Mouse (Mus musculus) Patski (cell line): ENCODE results near the gene Lrba. TPM values are rescaled to one million over a fixed set of nuclear protein-coding genes. Genes with fewer than 3 reads are reported as not detected.

ENCODE experiments used
- ATAC-seq: fragments of 100-300 bp; one replicate; pipeline ENCODE4 v1.8.0; 2021
- CTCF ChIA-PET: fragments of 350-600 bp; sonication (Branson Sonifier 250); formaldehyde crosslinking; loops from one replicate; lab custom pipeline; 2022; ENCODE audit warnings: inconsistent platforms; lab: Charles Lee
- POLR2A ChIA-PET: fragments of 350-600 bp; sonication (Branson Sonifier 250); formaldehyde crosslinking; loops from one replicate; lab custom pipeline; 2022; ENCODE audit warnings: antibody characterized with exemption, inconsistent platforms; lab: Charles Lee
- DNase-seq: peaks from one replicate; pipeline ENCODE4 v3.0.0-alpha.2; 2011; ENCODE audit warnings: low read depth, low spot score
- H3K27me3 ChIP-seq: fragments of 371-371 bp; one replicate; pipeline ENCODE4 v1.5.1; 2021
- CTCF ChIP-seq: fragments of 100-300 bp; IDR thresholded peaks from one replicate; pipeline ENCODE4 v1.5.1; 2021
- in situ Hi-C: fragments of 300-500 bp; cut with MboI; formaldehyde crosslinking; loops from 3 replicates; pipeline ENCODE4 v1.11.1; 2018; ENCODE audit warnings: low pct_unique_long_range_greater_than_20kb, mixed read lengths
- polyA plus RNA-seq: library from polyadenylated mRNA; unstranded; gene quantifications from one replicate; pipeline ENCODE4 v1.2.3, GENCODE M21; 2021

Lrba gene
- polyA plus RNA-seq, 1 experiment from 2014 or later, result 35.1 TPM

DNA sequence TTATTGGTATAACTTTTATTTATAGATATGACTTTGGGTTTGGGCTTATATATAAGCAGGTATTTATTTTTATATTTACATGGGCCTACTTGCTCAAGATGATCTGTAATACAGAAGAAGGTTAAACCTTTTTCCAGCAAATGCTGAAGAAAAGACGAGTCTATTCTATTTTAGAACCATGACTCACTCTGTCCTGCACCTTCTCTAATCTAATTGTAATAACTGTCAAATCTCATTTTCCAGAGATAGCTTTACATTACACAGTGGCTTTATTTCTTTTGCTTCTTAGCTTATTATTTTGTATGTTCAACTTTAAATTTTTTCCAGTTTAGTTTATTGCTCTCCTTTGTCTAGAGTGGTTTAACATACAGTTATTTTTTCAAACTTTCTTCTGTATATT lies 464.0 kb downstream of the Lrba start:
- CTCF ChIA-PET, result interaction anchor here (1.2 to 1.8 kb wide), 3 partner anchors 11 to 34 kb away, joined by 4 to 6 read pairs (median 5); no protein-coding TSS in a partner anchor
- no peak for TF ChIP-seq CTCF
- no peak for DNase-seq
- H3K27me3 ChIP-seq, result no peaks in the 10 kb centered on the region
- no peak for ATAC-seq
- POLR2A ChIA-PET, result no interaction called here
- in situ Hi-C loops, result no loop called here

DNA sequence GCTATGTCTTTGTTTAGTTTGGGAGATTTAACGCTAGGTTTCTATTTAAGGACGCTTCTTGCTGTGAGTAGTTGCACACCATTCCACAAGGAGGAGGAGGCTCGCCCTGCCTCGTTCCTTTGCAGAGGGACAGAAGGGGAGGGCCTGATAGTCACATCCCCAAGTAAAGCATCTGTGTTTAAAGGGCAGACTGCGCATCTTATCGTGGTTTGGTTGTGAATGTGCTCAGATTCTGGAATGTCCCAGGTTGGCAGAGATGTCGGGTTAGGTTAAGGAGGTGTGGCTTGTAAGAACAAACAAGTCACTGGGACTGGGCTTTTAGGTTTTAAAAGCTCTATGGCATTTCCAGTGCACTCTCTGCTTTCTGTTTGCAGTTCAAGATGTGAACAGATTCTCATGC lies 464.8 kb downstream of the Lrba start:
- in situ Hi-C loops, result no loop called here
- POLR2A ChIA-PET, result no interaction called here
- no peak for ATAC-seq

DNA sequence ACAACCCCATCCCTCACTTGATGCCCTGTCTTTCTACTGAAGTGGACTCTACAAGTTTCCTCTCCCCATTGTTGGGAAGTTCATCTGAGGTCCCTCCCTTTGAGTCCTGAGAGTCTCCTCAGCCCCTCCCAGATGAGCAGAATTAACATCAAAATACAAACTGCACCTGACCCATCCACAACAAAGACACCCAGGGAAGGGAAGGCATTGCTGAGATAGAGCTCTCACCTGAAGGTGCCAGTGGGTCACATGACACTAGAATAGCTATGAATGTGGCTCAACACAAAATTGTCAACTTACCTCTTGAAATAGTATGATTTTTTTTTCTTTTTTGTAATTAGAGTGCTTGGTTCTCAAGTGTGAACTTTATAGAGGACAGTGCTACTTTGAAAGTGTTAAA lies 468.3 kb downstream of the Lrba start:
- no peaks in the 10 kb centered on the region for H3K27me3 ChIP-seq
- in situ Hi-C loops, result no loop called here
- POLR2A ChIA-PET, result no interaction called here
- no peak for TF ChIP-seq CTCF
- ATAC-seq (no peak), DNase-seq (no peak)
- CTCF ChIA-PET, result interaction anchor here (0.8 to 1.0 kb wide), 2 partner anchors 11 to 15 kb away, joined by 3 to 4 read pairs; no protein-coding TSS in a partner anchor

More for the DNA sequence above, 464.8 kb downstream of the Lrba start:
- DNase-seq, result no peak
- no peaks in the 10 kb centered on the region for H3K27me3 ChIP-seq
- CTCF ChIA-PET, result interaction anchor here (1.2 to 1.8 kb wide), 3 partner anchors 10 to 35 kb away, joined by 4 to 6 read pairs (median 5); no protein-coding TSS in a partner anchor
- TF ChIP-seq CTCF, result no peak

DNA sequence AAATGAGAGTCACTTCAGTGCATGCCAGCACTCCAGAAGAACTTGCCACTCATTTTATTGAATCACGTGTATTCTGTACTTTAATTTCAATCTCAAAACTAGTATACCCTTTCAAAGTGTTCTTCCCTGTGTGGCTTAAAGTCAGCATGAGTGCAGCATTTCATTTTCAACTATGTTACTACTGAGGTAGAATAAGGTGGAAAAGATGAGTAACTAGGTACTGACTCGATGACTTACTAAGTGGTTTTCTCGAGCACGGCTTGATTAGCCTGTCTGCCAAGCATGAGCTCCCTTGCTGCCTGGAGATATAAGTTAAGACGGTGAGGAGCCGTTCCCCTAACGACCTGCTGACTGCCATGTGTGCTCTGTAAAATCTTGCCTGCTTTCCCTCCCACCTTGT lies 469.1 kb downstream of the Lrba start:
- ATAC-seq, result no peak
- H3K27me3 ChIP-seq, result no peaks in the 10 kb centered on the region
- in situ Hi-C loops, result no loop called here
- CTCF ChIA-PET, result interaction anchor here (1.0 kb wide), 1 partner anchor 10 kb away, joined by 3 read pairs; no protein-coding TSS in a partner anchor
- TF ChIP-seq CTCF, result no peak
- POLR2A ChIA-PET, result no interaction called here
- no peak for DNase-seq

DNA sequence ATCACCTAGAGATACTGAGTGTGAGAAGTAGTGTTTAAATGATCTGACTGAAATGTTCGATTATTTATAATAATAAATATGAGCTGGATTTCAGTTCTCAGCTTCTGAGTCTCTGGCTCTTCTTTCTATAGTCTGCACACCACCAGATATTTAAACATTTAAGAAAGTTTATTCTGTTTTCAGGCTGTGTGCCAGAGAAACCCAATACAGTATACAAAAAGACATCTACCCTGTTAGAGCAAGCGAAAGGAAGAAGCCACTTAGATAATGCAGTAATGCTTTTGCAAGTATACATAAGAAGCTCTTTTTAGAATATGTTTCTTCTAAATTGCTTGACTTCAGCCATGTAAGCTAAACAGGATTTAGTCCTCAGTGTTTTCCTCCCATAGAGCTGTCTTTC lies 474.5 kb downstream of the Lrba start:
- no peak for TF ChIP-seq CTCF
- in situ Hi-C loops, result no loop called here
- no peak for ATAC-seq
- DNase-seq, result no peak
- no peaks in the 10 kb centered on the region for H3K27me3 ChIP-seq
- CTCF ChIA-PET, result interaction anchor here (1.1 to 1.9 kb wide), 4 partner anchors 10 to 19 kb away, joined by 3 to 5 read pairs (median 4); no protein-coding TSS in a partner anchor
- POLR2A ChIA-PET, result interaction anchor here (1.0 kb wide), 1 partner anchor 63 kb away, joined by 3 read pairs; no protein-coding TSS in a partner anchor

DNA sequence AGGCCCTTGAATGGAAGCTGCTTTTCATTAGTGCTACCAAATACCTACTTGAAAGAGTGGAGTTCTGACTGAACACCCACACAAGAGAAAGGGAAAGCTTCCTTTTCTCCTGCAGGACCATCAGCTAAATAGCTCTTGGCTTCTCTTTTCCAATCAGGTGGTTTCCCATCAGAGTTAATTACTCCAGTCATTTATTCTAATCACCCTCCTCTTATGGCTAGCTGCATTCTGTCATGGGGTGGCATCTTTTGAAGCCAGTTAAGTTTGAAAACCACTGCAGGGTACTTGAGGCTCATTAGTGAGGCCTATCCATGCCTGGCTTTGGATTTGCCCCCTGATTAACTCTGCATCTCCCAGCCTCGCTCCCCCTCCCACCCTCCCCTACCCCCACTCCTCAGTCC lies 476.7 kb downstream of the Lrba start:
- no peak for TF ChIP-seq CTCF
- no peak for ATAC-seq
- in situ Hi-C loops, result no loop called here
- no peaks in the 10 kb centered on the region for H3K27me3 ChIP-seq
- DNase-seq, result no peak
- ChIA-PET CTCF (no interaction called here), POLR2A (no interaction called here)

DNA sequence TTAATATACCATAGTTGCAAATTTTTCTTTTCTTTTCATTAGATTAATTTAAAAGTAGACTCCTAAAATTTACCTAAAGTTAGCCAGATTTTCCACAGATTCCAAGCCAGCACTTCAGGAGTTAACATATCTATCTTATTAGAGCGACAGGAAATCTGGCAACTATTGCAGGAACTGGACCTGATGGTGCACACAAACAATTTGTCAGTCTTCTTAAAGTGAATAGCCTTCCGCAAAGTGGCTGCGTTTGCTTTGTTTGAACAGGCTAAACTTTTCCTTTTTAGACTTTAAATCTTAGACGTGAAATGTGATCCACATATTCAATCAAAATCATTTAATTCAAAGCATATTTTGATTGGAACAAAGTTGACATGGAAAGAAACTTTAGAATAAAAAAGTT lies 485.0 kb downstream of the Lrba start:
- H3K27me3 ChIP-seq, result no peaks in the 10 kb centered on the region
- no peak for ATAC-seq
- in situ Hi-C loops, result no loop called here
- no peak for DNase-seq
- no peak for TF ChIP-seq CTCF
- ChIA-PET CTCF (interaction anchor here (1.5 kb wide), 1 partner anchor 11 kb away, joined by 4 read pairs; no protein-coding TSS in a partner anchor), POLR2A (no interaction called here)

DNA sequence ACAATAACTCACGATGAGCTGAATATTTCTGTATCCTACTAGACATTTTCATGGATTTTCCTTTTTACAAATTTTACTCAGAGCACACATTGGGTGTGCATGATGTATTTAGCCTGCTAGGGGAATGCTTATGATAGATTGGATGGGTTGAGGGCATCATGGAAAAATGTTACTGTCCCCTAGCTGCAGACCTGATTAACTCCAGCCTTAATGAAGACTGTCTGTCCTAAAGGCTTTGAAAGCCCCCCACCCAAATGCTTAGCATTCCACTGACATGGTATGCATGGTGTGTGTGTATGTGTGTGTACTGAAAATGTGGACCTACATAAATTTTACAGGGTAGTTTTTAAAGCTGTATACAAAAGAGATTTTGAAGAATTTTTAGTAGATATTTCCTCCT lies 487.1 kb downstream of the Lrba start:
- CTCF ChIA-PET, result interaction anchor here (0.7 to 0.9 kb wide), 3 partner anchors 9 to 512 kb away, joined by 3 read pairs; no protein-coding TSS in a partner anchor
- TF ChIP-seq CTCF, result no peak
- no peaks in the 10 kb centered on the region for H3K27me3 ChIP-seq
- POLR2A ChIA-PET, result interaction anchor here (0.6 kb wide), 1 partner anchor 50 kb away, joined by 3 read pairs; no protein-coding TSS in a partner anchor
- in situ Hi-C loops, result no loop called here
- ATAC-seq (no peak), DNase-seq (no peak)

DNA sequence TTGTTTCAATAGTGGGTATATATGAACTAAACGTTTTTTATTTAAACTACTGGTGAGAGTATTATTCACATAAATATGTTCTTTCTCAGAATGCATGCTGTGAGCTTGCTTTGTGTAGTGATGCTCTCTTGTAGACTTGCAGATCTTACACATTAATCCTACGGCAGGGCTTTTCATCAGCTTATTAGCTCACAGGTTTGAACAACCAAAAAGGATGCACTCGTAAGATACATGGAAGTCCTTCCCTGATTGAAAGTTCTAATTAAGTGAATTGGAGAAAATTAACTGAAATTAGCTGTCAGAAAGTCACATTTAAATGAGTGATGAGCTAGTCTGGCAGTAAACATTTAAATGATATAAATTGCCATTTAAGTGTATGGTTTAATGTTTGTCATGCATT lies 488.3 kb downstream of the Lrba start:
- no peaks in the 10 kb centered on the region for H3K27me3 ChIP-seq
- ChIA-PET CTCF (interaction anchor here (0.9 to 1.8 kb wide), 4 partner anchors 12 to 21 kb away, joined by 3 to 7 read pairs (median 4); no protein-coding TSS in a partner anchor), POLR2A (interaction anchor here (1.0 kb wide), 1 partner anchor 29 kb away, joined by 3 read pairs; no protein-coding TSS in a partner anchor)
- no peak for DNase-seq
- in situ Hi-C loops, result no loop called here
- TF ChIP-seq CTCF, result no peak
- ATAC-seq, result no peak

DNA sequence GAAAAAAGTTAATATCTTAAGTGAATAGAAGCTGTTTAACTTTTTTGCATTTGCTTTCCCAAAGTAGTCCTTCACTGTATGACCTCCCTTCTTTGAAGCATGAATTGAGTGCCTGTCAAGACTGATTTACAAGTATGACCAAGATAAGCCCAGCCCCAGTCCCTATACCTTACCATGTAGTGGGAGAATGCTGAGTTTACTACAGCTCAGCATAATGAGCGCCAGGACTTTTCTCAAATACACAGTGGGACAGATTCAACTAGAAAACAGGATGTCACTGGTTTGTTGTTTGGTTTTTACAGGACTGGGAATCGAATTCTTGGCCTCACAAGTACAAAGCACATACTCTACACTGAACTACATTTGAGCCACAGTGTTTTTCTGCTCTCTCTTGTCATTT lies 490.0 kb downstream of the Lrba start:
- ChIA-PET CTCF (interaction anchor here (0.9 to 1.8 kb wide), 3 partner anchors 9 to 48 kb away, joined by 3 to 4 read pairs (median 4); no protein-coding TSS in a partner anchor), POLR2A (no interaction called here)
- in situ Hi-C loops, result no loop called here
- ATAC-seq, result no peak
- no peaks in the 10 kb centered on the region for H3K27me3 ChIP-seq
- TF ChIP-seq CTCF, result no peak
- no peak for DNase-seq

DNA sequence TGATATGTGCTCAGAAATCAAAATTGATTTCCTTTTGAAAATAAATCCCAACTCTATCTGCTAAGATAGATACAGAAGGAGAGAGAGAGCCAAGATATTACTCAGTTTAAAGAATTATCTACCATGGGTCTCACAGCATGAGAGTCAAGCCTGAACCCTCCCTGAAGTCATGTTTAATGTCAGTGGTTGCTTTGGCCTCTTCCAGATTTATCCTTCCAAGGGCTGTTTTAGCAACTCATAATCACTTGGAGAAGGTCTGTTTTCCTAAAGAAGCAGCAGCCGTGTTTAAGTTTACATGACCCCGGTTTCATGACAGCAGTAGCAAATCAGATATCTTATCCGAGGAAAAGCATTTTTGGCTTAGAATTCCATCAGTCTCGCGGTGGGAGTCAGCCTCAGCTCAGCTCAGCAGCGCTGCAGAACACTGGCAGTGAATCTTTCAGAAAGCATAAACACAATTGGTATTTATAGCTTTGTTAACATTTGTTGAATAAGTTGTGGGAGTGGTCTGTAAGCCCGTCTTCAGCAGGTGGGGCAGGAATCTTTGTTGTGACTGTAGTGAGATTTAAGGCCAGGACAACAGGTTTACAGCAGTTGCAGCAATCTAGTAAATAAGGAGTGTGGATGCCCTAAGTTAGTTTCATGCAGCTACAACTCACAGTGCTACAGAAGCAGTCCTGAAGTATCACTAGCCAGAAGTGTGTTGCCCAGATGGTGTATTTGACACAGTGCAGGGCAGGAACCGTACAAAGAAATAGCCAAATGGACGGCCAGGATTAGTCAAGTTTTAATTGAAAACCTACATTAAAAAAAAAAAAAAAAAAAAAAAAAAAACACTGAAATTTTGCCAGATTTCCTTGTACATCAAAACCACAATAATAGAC lies 499.2 kb downstream of the Lrba start:
- TF ChIP-seq CTCF, result no peak
- DNase-seq (no peak), ATAC-seq (no peak)
- ChIA-PET CTCF (interaction anchor here (0.7 to 1.6 kb wide), 2 partner anchors 8 to 38 kb away, joined by 3 to 4 read pairs; no protein-coding TSS in a partner anchor), POLR2A (no interaction called here)
- in situ Hi-C loops, result no loop called here
- no peaks in the 10 kb centered on the region for H3K27me3 ChIP-seq
